Mouse (Mus musculus) left cerebral cortex, postnatal 10 days (tissue): ENCODE results near the gene Ncaph2. TPM values are rescaled to one million over a fixed set of nuclear protein-coding genes. Genes with fewer than 3 reads are reported as not detected.

ENCODE experiments used
- microRNA-seq: library from miRNA; unstranded; fragments of <30 nt; microRNA quantifications from one replicate; pipeline ENCODE4 v1.2.0, GENCODE M21; 2022
- total RNA-seq, 2 experiments: library from RNA; stranded (reverse); gene quantifications; 2 replicates each; pipeline ENCODE4 v1.2.3; 2021

Gene Ncaph2
- total RNA-seq, 2 experiments from 2014 or later, result 88.3 to 93.1 TPM

Small RNA genes within 50 kb of the gene (microRNA-seq; reads per million reads assigned to microRNA genes)
- 5.7 reads per million, percentile 20 among the genes with 10 or more reads in this experiment for gene Mir6959

Other genes with a start within 250 kb of the Ncaph2 start
- 10 to 100 TPM; 26.3 to 30.3 TPM for gene Tubgcp6, start 232.6 kb upstream of the Ncaph2 start, total RNA-seq
- 10 to 100 TPM; 18.1 to 19.3 TPM for gene Hdac10, start 227.0 kb upstream of the Ncaph2 start, total RNA-seq
- 1 to 10 TPM; 5.0 to 5.3 TPM for gene Mapk12, start 215.0 kb upstream of the Ncaph2 start, total RNA-seq
- gene Mapk11, start 206.1 kb upstream of the Ncaph2 start, total RNA-seq, result 10 to 100 TPM; 24.7 to 28.2 TPM
- gene Plxnb2, start 174.9 kb upstream of the Ncaph2 start, total RNA-seq, result 10 to 100 TPM; 49.0 to 52.3 TPM
- 10 to 100 TPM; 41.4 to 41.8 TPM for gene Dennd6b, start 159.2 kb upstream of the Ncaph2 start, total RNA-seq
- 100 to 1,000 TPM; 154 to 159 TPM for gene Ppp6r2, start 144.2 kb upstream of the Ncaph2 start, total RNA-seq
- gene Sbf1, start 40.4 kb upstream of the Ncaph2 start, total RNA-seq, result 100 to 1,000 TPM; 180 to 205 TPM
- not detected for gene Adm2, start 33.0 kb upstream of the Ncaph2 start, total RNA-seq
- not detected for gene Miox, start 21.3 kb upstream of the Ncaph2 start, total RNA-seq
- 10 to 100 TPM; 17.2 to 23.0 TPM for gene Lmf2, start 60 bp upstream of the Ncaph2 start, total RNA-seq
- 10 to 100 TPM; 28.6 to 30.5 TPM for gene Sco2, start 18.1 kb downstream of the Ncaph2 start, total RNA-seq
- 1 to 10 TPM; 1.2 to 1.6 TPM for gene Tymp, start 21.3 kb downstream of the Ncaph2 start, total RNA-seq
- 1 to 10 TPM in 1 of 2 experiments, under 1 TPM in 1; 0.77 to 1.1 TPM for gene Odf3b, start 23.6 kb downstream of the Ncaph2 start, total RNA-seq
- gene Klhdc7b, start 29.2 kb downstream of the Ncaph2 start, total RNA-seq, result not detected
- not detected for gene Syce3, start 54.8 kb downstream of the Ncaph2 start, total RNA-seq
- gene Cpt1b, start 70.1 kb downstream of the Ncaph2 start, total RNA-seq, result 1 to 10 TPM; 2.4 to 2.5 TPM
- 1 to 10 TPM; 1.6 to 2.6 TPM for gene C730034F03Rik, start 73.9 kb downstream of the Ncaph2 start, total RNA-seq
- gene Gm44502, start 74.0 kb downstream of the Ncaph2 start, total RNA-seq, result not detected
- 10 to 100 TPM; 54.3 to 55.5 TPM for gene Chkb, start 74.2 kb downstream of the Ncaph2 start, total RNA-seq
- 100 to 1,000 TPM; 189 to 195 TPM for gene Mapk8ip2, start 98.2 kb downstream of the Ncaph2 start, total RNA-seq
- 10 to 100 TPM; 33.1 to 33.4 TPM for gene Arsa, start 121.7 kb downstream of the Ncaph2 start, total RNA-seq
- gene Shank3, start 143.9 kb downstream of the Ncaph2 start, total RNA-seq, result 100 to 1,000 TPM; 196 to 197 TPM
- gene Acr, start 212.6 kb downstream of the Ncaph2 start, total RNA-seq, result 1 to 10 TPM; 2.0 to 3.0 TPM
- 10 to 100 TPM; 36.4 to 39.0 TPM for gene Rabl2, start 236.2 kb downstream of the Ncaph2 start, total RNA-seq